Mouse (Mus musculus): Measurements from ENCODE around the gene Hepacam2.

GRCm38 (mm10) chr6:3505289-3505688, 7.2 kb upstream of the Hepacam2 start:
- no peak for TF ChIP-seq CTCF (IDR thresholded peaks at IDR 0.05; ENCODE audit: borderline replicate concordance, insufficient read depth, low read depth, low read length)
- no peak for TF ChIP-seq POLR2A (IDR thresholded peaks at IDR 0.05; ENCODE audit: borderline replicate concordance, insufficient read depth, low read length)

All from cerebellum, adult 2 months (tissue).